Mouse (Mus musculus): ENCODE measurements around the gene Kpnb1.
A peak's percentile ranks its signal among the peaks of the same experiment; 100 is the strongest.
"Not testable (repeated sequence)": the region's sequence is repeated elsewhere in the genome, so short reads cannot be mapped to it uniquely, and the experiment has no call there.

The Kpnb1 gene

DNA sequence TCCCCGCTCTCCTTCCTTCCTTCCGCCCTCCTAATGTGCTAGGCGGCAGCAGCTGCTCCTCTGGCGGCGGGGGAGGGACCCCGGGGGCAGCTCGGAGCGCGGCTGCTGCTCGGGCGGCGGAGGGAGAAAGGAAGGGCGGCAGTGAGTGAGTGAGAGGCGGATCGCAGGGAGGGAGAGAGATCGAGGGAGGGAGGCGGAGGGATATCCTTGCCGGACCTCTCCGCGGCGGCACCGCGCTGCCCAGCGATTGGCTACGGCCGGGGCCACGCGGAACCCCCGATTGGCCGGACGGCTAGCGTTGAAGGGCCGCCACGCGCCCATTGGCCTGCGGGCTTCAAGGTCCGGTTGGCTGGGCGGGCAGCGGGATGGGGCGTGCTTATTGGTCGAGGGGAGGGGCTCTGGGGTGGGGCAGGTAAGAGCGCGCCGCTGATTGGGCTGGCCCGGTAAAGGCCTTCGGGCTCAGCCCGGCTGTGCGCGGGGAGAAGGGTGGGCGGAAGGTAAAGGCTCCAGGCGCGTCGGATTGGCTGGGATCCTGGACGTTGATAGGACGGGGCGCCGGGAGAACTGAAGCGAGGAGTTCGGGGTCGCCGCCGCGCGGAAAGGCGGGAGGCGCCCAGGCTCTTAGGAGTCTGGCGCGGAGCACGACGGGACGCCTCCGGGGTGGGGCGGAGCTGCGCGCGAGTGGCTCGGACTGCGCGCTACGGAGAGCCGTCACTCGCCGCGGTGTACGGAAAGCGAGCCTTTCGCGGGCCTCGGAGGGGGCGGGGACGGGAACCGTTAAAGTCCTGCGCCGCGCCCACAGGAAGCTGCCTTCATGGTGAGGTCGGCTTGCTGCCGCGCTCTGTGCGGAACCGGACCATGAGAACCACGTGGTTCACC, at the start of gene Kpnb1:
TSS of gene Kpnb1 (minus strand) at position 118 of the 879 bp plus-strand sequence.
- DNase-seq (ENCODE audit: low read depth): peak; percentile 98

DNA sequence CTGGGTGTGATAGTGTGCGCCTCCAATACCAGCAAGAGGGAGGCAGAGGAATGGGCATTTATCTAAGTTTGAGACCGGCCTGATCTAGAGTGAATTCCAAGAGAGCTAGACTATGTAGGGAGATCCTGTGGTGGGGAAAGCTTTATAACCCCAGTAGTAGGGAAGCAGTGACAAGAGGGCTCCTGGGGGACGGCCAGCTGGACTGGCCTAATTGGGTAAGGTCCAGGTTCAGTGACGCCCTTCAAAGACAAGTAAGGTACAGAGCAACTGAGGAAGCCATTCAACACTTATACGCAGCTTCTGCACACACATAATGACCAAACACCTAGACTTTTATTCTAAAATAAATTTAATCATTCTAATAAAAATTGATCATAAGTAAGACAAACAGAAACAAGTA, 44.8 kb upstream of the Kpnb1 start:
- DNase-seq (ENCODE audit: low read depth): no peak

DNA sequence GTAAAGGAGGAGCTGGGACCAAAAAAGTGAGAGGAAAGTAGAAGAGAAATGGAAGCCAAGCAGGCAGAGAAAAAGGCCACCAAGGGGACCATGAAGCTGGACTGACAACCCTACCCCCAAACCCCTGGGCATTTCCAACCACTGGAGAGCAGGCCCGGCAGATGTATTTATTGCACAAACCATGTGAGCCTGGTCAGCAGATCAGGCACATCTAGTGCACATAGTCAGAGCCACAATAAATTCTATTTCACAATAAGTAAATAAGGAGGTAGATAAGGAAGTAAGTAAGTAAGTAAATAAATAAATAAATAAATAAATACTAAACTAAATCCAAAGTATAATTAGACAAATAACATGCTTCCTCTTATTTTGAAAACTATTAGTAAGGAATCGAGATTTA, 41.7 kb upstream of the Kpnb1 start:
- no peak for DNase-seq (ENCODE audit: low read depth)

DNA sequence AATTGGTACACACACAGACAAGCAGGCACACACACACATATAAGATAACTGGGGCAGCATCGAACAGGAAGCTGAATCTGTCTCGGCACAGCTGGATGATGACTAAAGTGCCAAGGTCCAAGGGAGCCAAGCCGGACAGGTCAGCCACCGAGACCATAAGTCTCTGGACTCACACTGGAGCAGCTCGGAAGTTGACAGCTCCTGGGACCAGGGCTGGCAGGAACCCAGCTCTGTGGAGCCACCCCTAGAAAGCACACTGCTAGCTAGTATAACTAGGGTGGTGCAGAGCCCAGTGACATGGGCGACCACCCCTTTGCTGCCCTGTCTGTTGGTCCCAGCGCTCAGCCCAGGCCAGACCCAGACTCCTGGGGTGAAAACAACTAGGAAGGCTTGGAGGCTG, 41.3 kb upstream of the Kpnb1 start:
- DNase-seq (ENCODE audit: low read depth): no peak

DNA sequence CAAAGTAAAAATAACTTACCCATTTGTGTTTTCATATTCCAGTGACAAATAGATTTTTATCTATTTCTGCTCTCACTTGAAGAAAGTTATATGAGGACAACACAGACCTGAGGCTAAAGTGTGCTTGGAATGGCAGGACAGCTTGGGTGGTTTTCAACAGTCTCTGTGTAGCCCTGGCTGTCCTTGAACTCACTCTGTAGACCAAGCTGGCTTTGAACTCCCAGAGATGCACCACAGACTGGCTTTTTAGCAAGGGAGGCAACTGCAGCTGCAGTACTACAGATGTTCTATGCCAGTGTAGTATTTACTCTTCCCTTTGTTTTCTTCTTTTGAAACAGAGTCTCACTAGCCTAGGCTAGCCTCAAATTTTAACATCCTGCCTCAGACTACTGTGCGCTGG, 38.5 kb upstream of the Kpnb1 start:
- no peak for DNase-seq (ENCODE audit: low read depth)

DNA sequence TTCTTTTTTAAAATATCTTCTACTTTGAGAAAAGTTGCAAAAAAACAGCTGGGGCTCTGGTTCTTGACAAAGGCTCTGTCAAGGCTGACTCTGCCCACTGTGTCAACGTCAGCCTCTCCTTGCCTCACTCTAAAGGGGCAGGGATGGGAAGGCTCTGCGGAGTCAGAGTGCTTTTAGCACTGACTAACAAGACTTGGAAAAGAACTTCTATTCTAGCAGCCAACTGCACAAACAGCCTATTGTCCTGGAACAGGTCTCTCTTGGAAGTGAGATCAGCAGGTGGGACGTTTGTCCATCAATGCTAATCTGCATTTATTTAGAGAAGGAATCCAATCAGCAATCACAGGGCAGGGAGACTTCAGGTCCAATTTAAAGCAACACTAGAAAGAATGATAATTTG, 35.8 kb upstream of the Kpnb1 start:
- peak; percentile 22 for DNase-seq (ENCODE audit: low read depth)

DNA sequence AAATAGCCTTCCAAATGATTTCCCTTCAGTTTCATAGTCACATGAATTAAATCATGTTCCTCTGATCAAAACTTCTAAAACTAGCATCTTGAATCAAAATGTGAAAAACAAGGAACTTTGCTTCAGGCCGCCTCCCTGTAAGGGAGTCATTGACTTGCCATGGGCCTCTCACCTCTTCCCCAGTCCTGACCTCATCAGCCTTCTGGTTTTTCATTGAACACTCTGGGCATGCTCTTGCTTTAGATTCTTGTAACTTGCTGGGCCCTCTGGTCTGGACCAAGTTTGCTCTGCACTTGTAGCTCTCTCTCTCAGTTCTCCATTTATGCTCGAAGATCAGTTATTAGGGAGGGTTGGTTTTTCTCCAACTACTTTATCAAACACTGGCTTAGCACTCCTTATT, 33.9 kb upstream of the Kpnb1 start:
- no peak for DNase-seq (ENCODE audit: low read depth)

DNA sequence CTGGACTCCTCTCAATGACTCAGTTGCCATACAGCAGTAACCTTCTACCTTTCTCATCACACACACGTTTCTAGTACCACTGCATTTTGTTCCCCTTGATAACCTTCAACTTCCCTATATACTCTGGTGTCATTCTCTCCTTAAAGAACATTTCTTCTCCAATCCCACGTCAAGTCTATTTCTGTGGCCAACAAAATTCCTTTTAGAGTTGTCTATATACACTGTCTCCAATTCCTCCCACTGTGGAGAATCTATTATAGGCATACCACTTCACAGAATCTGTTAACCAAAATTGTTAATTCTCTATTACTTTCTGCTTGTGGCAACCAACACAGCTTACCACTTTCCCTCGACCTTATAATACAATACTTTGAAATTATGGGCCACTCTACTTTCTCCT, 32.5 kb upstream of the Kpnb1 start:
- DNase-seq (ENCODE audit: low read depth): no peak

DNA sequence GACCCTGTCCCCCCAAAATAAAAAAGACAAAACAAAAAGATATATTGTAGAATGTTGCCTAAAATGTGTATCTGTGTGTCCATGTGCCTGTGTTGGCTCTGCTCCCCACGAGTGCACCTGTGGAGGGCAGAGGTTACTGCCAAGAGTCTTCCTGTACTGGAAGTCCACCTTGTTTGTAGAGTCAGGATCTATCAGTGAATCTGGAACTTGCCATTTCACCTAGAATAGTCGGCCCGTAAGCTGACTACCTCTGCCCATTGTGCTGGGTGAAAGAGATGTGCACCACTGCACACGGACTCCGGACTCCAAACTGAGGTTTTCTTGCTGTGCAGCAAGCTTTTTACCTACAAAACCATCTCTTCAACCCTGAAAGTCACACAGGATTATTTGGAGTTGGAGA, 26.7 kb upstream of the Kpnb1 start:
- no peak for DNase-seq (ENCODE audit: low read depth)

DNA sequence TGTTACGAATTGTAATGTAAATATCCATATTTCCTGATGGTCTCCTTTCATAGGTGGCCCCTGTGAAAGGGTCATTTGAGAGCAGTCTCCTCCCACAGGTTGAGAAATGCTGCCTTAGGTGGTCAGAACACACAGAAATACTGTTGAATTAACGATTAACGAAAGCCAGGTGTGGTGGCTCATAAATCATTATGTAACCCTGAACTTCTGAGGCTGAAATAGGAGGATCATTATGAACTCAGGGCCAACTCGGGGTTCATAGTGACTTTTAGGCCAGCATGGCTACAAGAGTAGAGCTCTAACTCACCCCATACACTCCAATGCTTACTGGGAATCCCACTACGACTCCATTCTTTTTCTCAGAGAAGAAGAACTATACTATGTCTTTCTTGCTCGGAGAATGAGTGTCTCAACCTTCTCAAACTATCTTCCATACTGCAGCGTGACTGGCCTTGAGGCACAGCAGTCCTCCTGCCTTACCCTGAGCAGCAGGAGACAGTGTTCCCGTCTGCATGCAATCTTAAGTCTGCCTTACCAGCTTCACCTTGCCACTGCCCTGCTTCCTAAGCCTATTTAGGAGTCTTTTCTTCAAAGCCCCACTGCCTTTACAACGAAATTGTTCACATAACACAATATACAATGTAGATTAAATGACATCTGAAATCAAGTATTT, 23.2 kb upstream of the Kpnb1 start:
- no peak for DNase-seq (ENCODE audit: low read depth)

DNA sequence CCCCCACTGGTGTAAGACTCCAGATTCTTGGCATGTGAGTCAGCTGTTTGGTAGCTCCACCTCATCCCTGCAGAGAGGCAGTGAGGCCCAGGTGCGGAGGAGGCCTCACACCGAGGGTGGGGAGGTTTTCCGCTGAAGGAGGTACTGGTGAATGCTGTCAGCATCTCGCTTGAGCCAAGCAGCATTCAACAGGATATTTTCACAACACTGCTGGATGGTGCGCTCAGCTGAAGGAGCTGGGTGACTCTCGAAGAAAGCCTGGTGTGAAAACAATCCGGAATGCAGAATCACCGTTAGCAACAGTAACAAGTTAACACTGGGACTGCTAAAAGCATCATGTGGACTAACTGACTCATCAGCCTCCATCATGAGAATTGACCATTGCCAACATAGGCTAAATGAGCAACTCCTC, 19.3 kb upstream of the Kpnb1 start:
- peak; percentile 88 for DNase-seq (ENCODE audit: low read depth)

DNA sequence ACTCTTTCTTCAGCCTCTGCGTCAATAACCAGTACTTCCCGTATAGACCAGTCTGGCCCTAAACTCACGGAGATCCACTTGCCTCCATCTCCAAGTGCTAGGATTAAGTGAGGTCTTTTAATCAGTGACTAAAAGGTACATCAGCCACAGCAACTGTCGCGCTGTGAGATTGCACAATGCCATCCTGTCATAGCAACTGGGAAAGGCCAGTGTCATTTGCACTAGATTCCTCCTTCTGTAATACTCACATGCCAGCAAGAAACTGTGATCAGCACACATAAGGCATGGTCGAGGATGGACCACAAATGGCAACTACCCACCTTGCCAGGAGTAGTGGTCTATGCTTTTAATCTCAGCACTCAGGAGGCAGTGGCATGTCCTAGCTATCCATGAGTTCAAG, 11.8 kb upstream of the Kpnb1 start:
- no peak for DNase-seq (ENCODE audit: low read depth)

DNA sequence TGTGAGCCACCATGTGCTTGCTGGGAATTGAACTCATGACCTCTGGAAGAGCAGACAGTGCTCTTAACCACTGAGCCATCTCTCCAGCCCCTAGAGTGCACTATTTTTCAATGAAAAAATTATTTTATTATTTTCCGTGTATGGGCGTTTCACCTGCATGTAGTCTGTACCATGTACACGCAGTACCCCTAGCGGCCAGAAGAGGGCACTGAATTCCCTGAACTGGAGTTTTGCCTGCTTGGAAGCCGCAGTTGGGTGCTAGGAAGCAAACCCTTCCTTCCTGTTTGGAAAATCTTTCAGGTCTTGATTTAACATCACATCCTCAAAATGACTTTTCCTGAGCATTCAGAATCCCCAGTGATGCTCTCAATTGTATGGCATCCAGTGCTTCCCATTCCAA, 10.9 kb upstream of the Kpnb1 start:
- no peak for DNase-seq (ENCODE audit: low read depth)

DNA sequence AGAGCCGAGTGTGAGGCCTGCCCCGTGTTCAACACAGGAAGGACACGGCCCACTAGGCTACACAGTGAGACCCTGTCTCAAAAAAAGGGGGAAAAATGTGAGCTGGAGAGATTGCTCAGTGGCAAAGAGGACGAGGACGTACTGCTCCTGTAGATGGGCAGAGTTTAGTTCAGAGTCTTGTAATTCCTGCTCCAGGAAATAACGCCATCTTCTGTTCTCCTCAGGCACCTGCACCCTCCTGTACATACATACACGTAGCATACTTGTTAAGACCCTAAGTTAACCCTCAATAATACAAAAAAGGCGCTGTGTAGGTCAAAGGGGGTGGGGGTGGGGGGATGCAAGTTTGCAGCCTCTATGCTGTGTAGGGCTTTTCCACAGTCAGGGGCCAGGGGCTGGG, 9.3 kb upstream of the Kpnb1 start:
- DNase-seq (ENCODE audit: low read depth): no peak

DNA sequence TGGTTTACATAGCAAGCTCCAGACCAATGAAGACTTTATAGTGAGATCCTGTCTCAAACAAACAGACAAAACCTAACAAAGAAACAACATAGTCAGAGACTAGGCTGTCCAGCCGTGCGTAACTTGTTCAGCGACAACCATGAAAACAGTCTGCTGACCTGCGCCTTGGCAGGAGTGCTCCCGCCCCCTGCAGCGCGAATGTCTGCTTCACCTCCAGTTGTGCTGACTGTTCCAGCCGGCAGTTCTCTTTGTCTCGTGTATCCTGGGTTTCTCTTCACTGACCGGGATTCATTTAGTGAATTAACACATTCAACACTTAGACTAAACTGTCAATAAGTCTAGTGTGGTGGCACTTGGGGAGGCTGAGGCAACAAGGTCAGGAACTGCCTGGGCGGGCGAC, 8.9 kb upstream of the Kpnb1 start:
- no peak for DNase-seq (ENCODE audit: low read depth)

DNA sequence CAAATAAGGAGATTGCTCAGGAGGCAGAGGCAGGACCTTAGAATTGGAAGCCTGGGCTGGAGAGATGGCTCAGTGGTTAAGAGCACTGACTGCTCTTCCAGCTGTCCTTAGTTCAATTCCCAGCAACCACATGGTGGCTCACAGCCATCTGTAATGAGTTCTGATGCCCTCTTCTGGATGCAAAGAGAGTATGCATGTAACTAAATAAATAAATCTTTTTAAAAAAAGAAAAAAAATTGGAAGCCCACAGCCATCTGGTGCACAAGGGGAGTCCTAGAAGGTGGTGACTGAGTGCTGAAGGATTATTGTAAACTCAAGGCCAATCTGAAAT, 4.9 kb upstream of the Kpnb1 start:
- DNase-seq (ENCODE audit: low read depth): no peak

DNA sequence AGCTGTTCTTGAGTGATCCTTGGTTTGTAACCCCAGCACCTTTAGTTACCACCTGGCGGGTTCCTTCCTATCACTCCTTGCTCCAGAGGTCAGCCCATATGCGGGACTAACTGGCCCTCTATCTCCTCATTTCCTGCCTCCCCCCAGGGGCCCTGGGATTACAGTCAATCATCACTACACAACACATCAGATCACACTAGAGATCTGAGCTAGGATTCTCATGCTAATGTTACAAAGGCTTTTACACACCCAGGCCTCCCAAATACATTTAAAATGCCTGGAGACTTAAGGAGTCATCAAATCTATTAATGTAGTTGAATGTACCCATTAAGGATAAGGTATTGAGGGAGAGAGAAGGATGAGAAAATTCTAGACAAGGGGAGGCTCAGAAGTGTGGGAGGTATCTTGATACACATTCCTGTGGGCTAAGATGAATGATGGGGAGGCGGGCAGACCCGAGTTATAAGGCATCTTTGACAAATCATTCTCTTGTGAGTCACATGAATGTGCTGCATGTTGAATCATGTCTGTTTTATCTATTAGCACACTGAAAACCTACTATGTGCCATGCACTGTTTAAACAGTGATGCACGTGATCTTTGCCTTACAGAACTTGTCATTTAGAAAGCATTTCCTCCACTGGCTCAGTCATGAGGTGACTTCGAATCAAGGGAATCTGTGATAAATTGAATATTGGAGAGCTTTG, 4.4 kb upstream of the Kpnb1 start:
- DNase-seq (ENCODE audit: low read depth): no peak

DNA sequence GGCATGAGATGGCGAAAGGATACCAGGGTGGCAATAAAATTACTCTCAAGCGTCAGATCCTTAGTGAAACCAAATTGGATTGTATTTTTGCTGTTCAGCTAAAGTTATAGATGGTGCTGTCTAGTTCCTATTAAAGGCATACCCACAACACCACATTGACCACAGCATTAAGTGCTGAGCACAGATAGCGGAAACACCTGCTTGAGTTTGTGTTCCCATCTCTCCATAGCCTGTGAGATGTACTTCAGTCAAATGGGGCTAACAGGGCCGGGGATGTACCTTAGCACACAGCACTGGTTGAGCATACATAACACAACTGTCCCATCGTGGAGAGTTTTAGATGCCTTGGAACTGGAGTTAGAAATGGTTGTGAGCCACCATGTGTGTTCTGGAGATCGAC, 3.3 kb upstream of the Kpnb1 start:
- DNase-seq (ENCODE audit: low read depth): no peak

DNA sequence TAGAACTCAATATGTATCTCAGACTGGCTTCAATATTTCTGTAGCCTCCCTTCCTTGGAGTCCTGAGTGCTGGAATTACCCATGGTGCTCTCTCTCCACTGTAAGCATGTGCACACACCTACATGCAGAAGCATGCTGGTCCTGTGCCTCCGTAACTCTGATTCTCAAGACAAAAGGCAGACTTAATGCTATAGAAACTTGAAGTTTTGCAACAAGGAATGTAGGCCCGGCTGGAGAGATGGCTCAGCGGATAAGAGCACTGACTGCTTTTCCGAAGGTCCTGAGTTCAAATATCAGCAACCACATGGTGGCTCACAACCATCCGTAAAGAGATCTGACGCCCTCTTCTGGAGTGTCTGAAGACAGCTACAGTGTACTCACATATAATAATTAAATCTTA, 2.0 kb upstream of the Kpnb1 start:
- not testable (repeated sequence) for DNase-seq (ENCODE audit: low read depth)

DNA sequence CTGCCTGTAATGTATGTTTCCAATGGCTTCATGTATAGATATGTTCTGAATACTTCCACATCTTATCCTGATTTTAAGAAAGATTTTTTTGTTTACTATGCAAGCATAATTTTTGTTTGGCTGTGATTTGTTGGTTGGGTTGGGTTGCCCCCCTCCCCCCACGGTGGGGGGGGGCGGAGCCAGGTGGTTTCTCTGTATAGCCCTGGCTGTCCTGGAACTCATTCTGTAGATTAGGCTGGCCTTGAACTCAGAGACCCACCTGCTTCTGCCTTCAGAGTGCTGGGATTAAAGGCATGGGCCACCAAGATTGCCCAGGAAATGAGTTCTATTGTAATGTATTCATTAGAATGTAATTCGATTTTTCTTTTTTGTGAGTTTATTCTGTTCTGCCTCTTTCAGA, 1.6 kb upstream of the Kpnb1 start:
- no peak for DNase-seq (ENCODE audit: low read depth)

DNA sequence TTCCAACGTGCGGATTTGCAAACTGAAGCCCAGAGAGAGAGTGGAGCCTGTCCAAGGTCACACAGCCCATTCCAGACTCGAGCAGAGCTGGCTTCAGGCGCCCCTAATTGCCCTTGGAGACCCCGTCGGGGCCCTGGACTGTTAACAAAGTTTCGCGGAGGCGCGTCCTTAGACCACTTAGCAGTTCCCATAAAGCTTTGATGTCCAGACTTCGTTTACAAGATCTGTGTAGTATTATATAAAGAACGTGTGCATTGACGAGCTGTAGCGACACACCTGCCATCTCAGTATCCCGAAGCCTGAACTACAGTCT, 918 bp upstream of the Kpnb1 start:
- DNase-seq (ENCODE audit: low read depth): no peak

DNA sequence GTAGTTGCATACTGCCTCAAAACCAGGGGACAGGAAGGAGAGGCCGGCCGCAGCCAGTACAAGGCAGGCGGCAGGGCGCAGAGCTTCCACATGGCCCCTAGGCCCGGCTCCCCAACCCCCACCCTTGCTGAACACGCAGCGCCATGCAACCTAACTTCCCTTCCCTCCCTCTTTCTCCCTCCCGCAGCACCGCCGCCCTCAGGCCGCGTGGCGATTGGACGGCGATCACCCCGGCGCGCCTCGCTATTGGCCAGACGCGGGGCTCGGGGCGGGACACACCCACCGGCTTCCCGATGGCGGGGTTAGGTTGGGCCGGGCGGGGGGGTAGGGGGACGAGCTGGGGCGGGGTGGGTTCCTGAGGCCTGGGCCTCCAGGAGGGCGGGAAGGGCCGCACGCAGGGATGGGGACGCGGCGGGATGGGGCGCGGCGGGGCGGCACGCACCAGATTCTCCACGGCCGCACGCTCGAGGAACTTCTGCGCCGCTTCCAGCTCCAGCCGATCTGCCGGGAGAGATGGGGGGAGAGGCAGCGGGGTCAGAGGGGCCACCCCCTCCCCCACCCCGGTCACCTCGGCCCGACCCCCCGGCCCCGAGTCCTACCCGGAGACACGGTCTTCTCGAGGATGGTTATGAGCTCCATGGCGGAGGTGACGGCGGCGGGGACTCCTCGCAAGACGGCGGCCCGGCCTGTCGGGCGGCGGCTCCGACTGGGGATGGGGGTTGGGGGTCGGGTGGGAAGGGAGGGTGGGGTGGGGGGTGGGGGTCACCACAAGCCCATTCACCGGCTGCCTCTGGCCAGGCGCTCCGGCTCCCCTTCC, 526 bp downstream of the Kpnb1 start:
- DNase-seq (ENCODE audit: low read depth): peak; percentile 88

All from fibroblast of lung, adult 2 months (primary cell).